Mouse (Mus musculus): ENCODE measurements at regions not wholly inside any gene's neighbourhood (a gene's known extent, or its start where the extent isn't known, plus 50 kb on each side); places are given as distances from the start of the nearest gene placed in this dataset.

- WGBS: 6% methylated on average over 10 of the region's 10 CpGs
- Histone ChIP-seq H3K4me3 (ENCODE audit: insufficient read depth, low read depth, low read length) (no peak overlapping the region), H3K4me1 (ENCODE audit: control insufficient read depth, insufficient read depth, low read length) (no peaks in the 10 kb centered on the region), H3K27ac (ENCODE audit: insufficient read depth, low read depth, low read length) (no peak overlapping the region)
- TF ChIP-seq POLR2A (IDR thresholded peaks at IDR 0.05; ENCODE audit: insufficient read depth, low read depth, low read length) (no peak), CTCF (IDR thresholded peaks at IDR 0.05; ENCODE audit: insufficient read depth, low read depth, low read length) (no peak)
Measured at GRCm38 (mm10) chr1:75652547-75652946, 106.5 kb downstream of the Slc4a3 start.

- TF ChIP-seq POLR2A (IDR thresholded peaks at IDR 0.05; ENCODE audit: insufficient read depth, low read depth, low read length) (no peak), CTCF (IDR thresholded peaks at IDR 0.05; ENCODE audit: insufficient read depth, low read depth, low read length) (no peak)
- WGBS: 52% methylated on average over 3 of the region's 3 CpGs
- no peak overlapping the region for H3K27ac ChIP-seq (ENCODE audit: insufficient read depth, low read depth, low read length)
- no peak overlapping the region for H3K4me3 ChIP-seq (ENCODE audit: insufficient read depth, low read depth, low read length)
- H3K4me1 ChIP-seq (ENCODE audit: control insufficient read depth, insufficient read depth, low read length): no peaks in the 10 kb centered on the region
Measured at GRCm38 (mm10) chr1:75652987-75653573, 107.0 kb downstream of the Slc4a3 start.

GRCm38 (mm10) chr1:75653671-75654076 lies 107.6 kb downstream of the Slc4a3 start:
- Histone ChIP-seq H3K27ac (ENCODE audit: insufficient read depth, low read depth, low read length) (no peak overlapping the region), H3K4me3 (ENCODE audit: insufficient read depth, low read depth, low read length) (peak overlapping the region; percentile 6), H3K4me1 (ENCODE audit: control insufficient read depth, insufficient read depth, low read length) (no peaks in the 10 kb centered on the region)
- WGBS: 2% methylated on average over 9 of the region's 9 CpGs
- no peak for TF ChIP-seq POLR2A (IDR thresholded peaks at IDR 0.05; ENCODE audit: insufficient read depth, low read depth, low read length)
- peak; percentile 87 for TF ChIP-seq CTCF (IDR thresholded peaks at IDR 0.05; ENCODE audit: insufficient read depth, low read depth, low read length)

- no peak overlapping the region for H3K4me3 ChIP-seq (ENCODE audit: insufficient read depth, low read depth, low read length)
- 86% methylated on average over 4 of the region's 4 CpGs for WGBS
- TF ChIP-seq CTCF (IDR thresholded peaks at IDR 0.05; ENCODE audit: insufficient read depth, low read depth, low read length) (no peak), POLR2A (IDR thresholded peaks at IDR 0.05; ENCODE audit: insufficient read depth, low read depth, low read length) (no peak)
- no peak overlapping the region for H3K27ac ChIP-seq (ENCODE audit: insufficient read depth, low read depth, low read length)
- no peaks in the 10 kb centered on the region for H3K4me1 ChIP-seq (ENCODE audit: control insufficient read depth, insufficient read depth, low read length)
Measured at GRCm38 (mm10) chr1:75656592-75656991, 110.5 kb downstream of the Slc4a3 start.

- H3K27ac ChIP-seq (ENCODE audit: insufficient read depth, low read depth, low read length): no peak overlapping the region
- H3K4me1 ChIP-seq (ENCODE audit: control insufficient read depth, insufficient read depth, low read length): no peaks in the 10 kb centered on the region
- no peak overlapping the region for H3K4me3 ChIP-seq (ENCODE audit: insufficient read depth, low read depth, low read length)
- WGBS: 89% methylated on average over 7 of the region's 7 CpGs
- TF ChIP-seq POLR2A (IDR thresholded peaks at IDR 0.05; ENCODE audit: insufficient read depth, low read depth, low read length) (no peak), CTCF (IDR thresholded peaks at IDR 0.05; ENCODE audit: insufficient read depth, low read depth, low read length) (no peak)
Measured at GRCm38 (mm10) chr1:75660336-75661100, 114.5 kb downstream of the Slc4a3 start.

GRCm38 (mm10) chr1:75662141-75662990 lies 116.3 kb downstream of the Slc4a3 start:
- H3K4me1 ChIP-seq (ENCODE audit: control insufficient read depth, insufficient read depth, low read length): no peaks in the 10 kb centered on the region
- H3K4me3 ChIP-seq (ENCODE audit: insufficient read depth, low read depth, low read length): no peak overlapping the region
- no peak overlapping the region for H3K27ac ChIP-seq (ENCODE audit: insufficient read depth, low read depth, low read length)
- 39% methylated on average over 17 of the region's 17 CpGs for WGBS
- TF ChIP-seq POLR2A (IDR thresholded peaks at IDR 0.05; ENCODE audit: insufficient read depth, low read depth, low read length) (no peak), CTCF (IDR thresholded peaks at IDR 0.05; ENCODE audit: insufficient read depth, low read depth, low read length) (no peak)

- H3K27ac ChIP-seq (ENCODE audit: insufficient read depth, low read depth, low read length): no peak overlapping the region
- WGBS: 42% methylated on average over 6 of the region's 6 CpGs
- H3K4me1 ChIP-seq (ENCODE audit: control insufficient read depth, insufficient read depth, low read length): no peaks in the 10 kb centered on the region
- no peak for TF ChIP-seq POLR2A (IDR thresholded peaks at IDR 0.05; ENCODE audit: insufficient read depth, low read depth, low read length)
- TF ChIP-seq CTCF (IDR thresholded peaks at IDR 0.05; ENCODE audit: insufficient read depth, low read depth, low read length): no peak
- H3K4me3 ChIP-seq (ENCODE audit: insufficient read depth, low read depth, low read length): no peak overlapping the region
Measured at GRCm38 (mm10) chr1:75667736-75668269, 121.7 kb downstream of the Slc4a3 start.

- no peak overlapping the region for H3K27ac ChIP-seq (ENCODE audit: insufficient read depth, low read depth, low read length)
- TF ChIP-seq CTCF (IDR thresholded peaks at IDR 0.05; ENCODE audit: insufficient read depth, low read depth, low read length) (no peak), POLR2A (IDR thresholded peaks at IDR 0.05; ENCODE audit: insufficient read depth, low read depth, low read length) (no peak)
- 77% methylated on average over 4 of the region's 4 CpGs for WGBS
- H3K4me1 ChIP-seq (ENCODE audit: control insufficient read depth, insufficient read depth, low read length): peaks cover 4% of the 10 kb centered on the region
- no peak overlapping the region for H3K4me3 ChIP-seq (ENCODE audit: insufficient read depth, low read depth, low read length)
Measured at GRCm38 (mm10) chr1:75676295-75676694, 130.2 kb downstream of the Slc4a3 start.

All from olfactory bulb, adult 2 months (tissue).